Mouse (Mus musculus) spleen, adult 10 weeks (tissue): ENCODE measurements around the gene Slco1a4. TPM values are rescaled to one million over a fixed set of nuclear protein-coding genes. Genes with fewer than 3 reads are reported as not detected.

Experiments
- polyA plus RNA-seq: library from polyadenylated mRNA; stranded (reverse); fragments of 350-450 nt; fragmentation: Illumina TruSeq; extraction: RNeasy Lipid Tissue Mini Kit (QIAGEN cat#74804); gene quantifications from one replicate; pipeline ENCODE4 v1.2.3, GENCODE M21; 2015; ENCODE audit warnings: low replicate concordance; ENCODE audit not compliant: insufficient read depth

The Slco1a4 gene
- 0.17 TPM for polyA plus RNA-seq

DNA sequence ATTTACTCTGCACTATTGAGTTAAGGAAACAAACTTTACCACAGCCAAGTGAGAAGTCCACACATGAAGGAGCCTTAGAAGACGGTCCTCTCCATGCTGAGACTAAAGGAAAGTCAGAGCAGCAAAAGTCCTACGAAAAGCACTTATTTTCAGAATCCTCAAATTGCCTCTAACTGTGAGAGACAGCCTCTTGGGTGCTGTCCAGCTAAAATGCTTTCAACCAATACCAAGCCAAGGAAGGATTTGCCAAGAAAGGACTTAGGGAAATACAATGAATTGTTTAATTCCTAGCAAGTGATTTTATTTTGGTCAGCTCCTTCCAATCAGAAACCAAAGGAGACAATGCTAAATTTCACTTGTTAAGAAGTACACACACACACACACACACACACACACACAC, at the start of gene Slco1a4:
Gene Slco1a4 (minus strand): TSS at position 115 of the 400 bp plus-strand sequence.

DNA sequence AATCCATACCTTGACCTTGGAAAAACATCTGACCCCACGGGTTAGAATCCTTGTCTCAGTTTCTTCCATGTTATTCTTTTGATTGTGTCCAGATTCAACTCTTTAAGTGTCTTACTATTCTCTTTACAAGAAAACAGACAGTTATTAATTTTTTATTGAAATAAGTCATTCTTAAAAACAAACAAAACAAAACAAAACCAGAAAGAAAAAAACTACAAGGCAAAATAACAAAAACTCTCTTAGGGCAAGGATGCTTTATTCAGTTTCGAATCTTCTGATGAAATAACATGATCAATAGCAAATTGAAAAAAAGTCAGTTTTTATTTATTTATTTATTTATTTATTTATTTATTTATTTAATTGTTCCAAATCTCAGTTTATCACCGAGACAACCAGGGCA, 82.3 kb downstream of the Slco1a4 start, which contains the start of gene Gm5724:
Gene Gm5724 (minus strand): TSS at position 101 of the 400 bp plus-strand sequence.

Other genes starting within 250 kb of the Slco1a4 start
- gene Slco1b2, start 226.7 kb downstream of the Slco1a4 start, polyA plus RNA-seq: not detected
- not detected for gene Gm5724, start 82.4 kb downstream of the Slco1a4 start, polyA plus RNA-seq
- gene Slco1a1, start 90.8 kb upstream of the Slco1a4 start, polyA plus RNA-seq: not detected
- gene Gm6614, start 155.2 kb upstream of the Slco1a4 start, polyA plus RNA-seq: not detected